Mouse (Mus musculus) forebrain, embryonic 11.5 days (tissue): ENCODE measurements around the gene Vars. TPM values are rescaled to one million over a fixed set of nuclear protein-coding genes. Genes with fewer than 3 reads are reported as not detected.
"Not testable (repeated sequence)": the region's sequence is repeated elsewhere in the genome, so short reads cannot be mapped to it uniquely, and the experiment has no call there.

ENCODE experiments used
- ATAC-seq: fragments of 200-750 bp; cut with Nextera tagmentation; replicated peaks from 2 replicates; pipeline ENCODE4 v1.8.0; 2017; ENCODE audit warnings: moderate TSS enrichment; ENCODE audit not compliant: low FRiP score
- DNase-seq: peaks from one replicate; pipeline ENCODE4 v3.0.0-alpha.2; 2017; ENCODE audit warnings: low spot score
- H3K27ac ChIP-seq: fragments of 300-500 bp; sonication (generic); 2 replicates; pipeline ENCODE4 v1.5.1; 2014; ENCODE audit warnings: low read depth, low read length
- H3K27me3 ChIP-seq: fragments of 300-500 bp; sonication (generic); 2 replicates; pipeline ENCODE4 v1.6.1; 2014; ENCODE audit warnings: mild to moderate bottlenecking, low read length, mixed read lengths; ENCODE audit not compliant: control insufficient read depth, insufficient read depth
- H3K36me3 ChIP-seq: fragments of 300-500 bp; sonication (generic); 2 replicates; pipeline ENCODE4 v1.6.1; 2014; ENCODE audit warnings: mild to moderate bottlenecking, low read length, moderate library complexity, mixed read lengths; ENCODE audit not compliant: control insufficient read depth, insufficient read depth
- H3K4me1 ChIP-seq: fragments of 300-500 bp; sonication (generic); replicated peaks from 2 replicates; pipeline ENCODE4 v1.6.1; 2014; ENCODE audit warnings: low read length, mixed read lengths; ENCODE audit not compliant: control insufficient read depth, insufficient read depth
- H3K4me2 ChIP-seq: fragments of 300-500 bp; sonication (generic); 2 replicates; pipeline ENCODE4 v1.6.1; 2014; ENCODE audit warnings: low read depth, mild to moderate bottlenecking, low read length, moderate library complexity, mixed read lengths; ENCODE audit not compliant: severe bottlenecking
- H3K4me3 ChIP-seq: fragments of 300-500 bp; sonication (generic); 2 replicates; pipeline ENCODE4 v1.5.1; 2014; ENCODE audit warnings: low read depth, low read length
- H3K9ac ChIP-seq: fragments of 300-500 bp; sonication (generic); 2 replicates; pipeline ENCODE4 v1.6.1; 2014; ENCODE audit warnings: low read length
- H3K9me3 ChIP-seq: fragments of 300-500 bp; sonication (generic); 2 replicates; pipeline ENCODE4 v1.6.1; 2016; ENCODE audit warnings: low read length, mixed read lengths; ENCODE audit not compliant: control insufficient read depth
- WGBS: fragments of 180-500 bp; shearing (Covaris S2); extraction: QIAGEN DNeasy Blood & Tissue Kit; methylation state at CpG from one replicate; pipeline ENCODE4 v1.1.7; 2014; 5-methylcytosine and 5-hydroxymethylcytosine counted together
- polyA plus RNA-seq: library from polyadenylated mRNA; unstranded; fragments of >200 nt; fragmentation: Nextera tagmentation; extraction: Ambion mirVana; gene quantifications from 2 replicates; pipeline ENCODE4 v1.2.1, GENCODE M21; 2014

Gene Vars
- polyA plus RNA-seq, 1 experiment from 2014 or later = 174 TPM

GRCm38 (mm10) chr17:34996411-34997141, 4.2 kb upstream of the Vars start:
- Histone ChIP-seq H3K4me1 (peaks cover 9% of the 10 kb centered on the region; the same call in 1 of the 2 replicates), H3K9ac (no peak overlapping the region; the same call in 1 of the 2 replicates), H3K4me2 (no peak overlapping the region), H3K9me3 (no peaks in the 10 kb centered on the region), H3K4me3 (no peak overlapping the region), H3K27ac (no peak overlapping the region), H3K36me3 (peaks cover 4% of the 10 kb centered on the region; the same call in 1 of the 2 replicates), H3K27me3 (no peaks in the 10 kb centered on the region)
- WGBS = 91% methylated on average over 12 of the region's 14 CpGs
- ATAC-seq (no peak), DNase-seq (peak; percentile 41)

GRCm38 (mm10) chr17:34997142-34997483, 3.7 kb upstream of the Vars start:
- H3K4me2 ChIP-seq = no peak overlapping the region
- no peak overlapping the region for H3K4me3 ChIP-seq
- no peak for DNase-seq

GRCm38 (mm10) chr17:34998526-34999430, 2.0 kb upstream of the Vars start:
- H3K36me3 ChIP-seq = peaks cover 4% of the 10 kb centered on the region; the same call in 1 of the 2 replicates
- ATAC-seq (no peak), DNase-seq (no peak)
- H3K9ac ChIP-seq = no peak overlapping the region; the same call in 1 of the 2 replicates
- no peak overlapping the region for H3K27ac ChIP-seq
- no peaks in the 10 kb centered on the region for H3K9me3 ChIP-seq
- H3K4me1 ChIP-seq = peaks cover 20% of the 10 kb centered on the region; the same call in 1 of the 2 replicates
- WGBS = 95% methylated on average over 15 of the region's 15 CpGs
- H3K27me3 ChIP-seq = no peaks in the 10 kb centered on the region
- peak overlapping the region; percentile 53; the same call in 1 of the 2 replicates for H3K4me2 ChIP-seq
- peak overlapping the region; percentile 28; the same call in 1 of the 2 replicates for H3K4me3 ChIP-seq

More at GRCm38 (mm10) chr17:34997142-34997483, 3.7 kb upstream of the Vars start:
- Histone ChIP-seq H3K27me3 (no peaks in the 10 kb centered on the region), H3K27ac (no peak overlapping the region), H3K4me1 (peaks cover 10% of the 10 kb centered on the region; the same call in 1 of the 2 replicates), H3K36me3 (peaks cover 4% of the 10 kb centered on the region; the same call in 1 of the 2 replicates), H3K9ac (no peak overlapping the region; the same call in 1 of the 2 replicates), H3K9me3 (no peaks in the 10 kb centered on the region)
- ATAC-seq = no peak
- 88% methylated on average over 5 of the region's 5 CpGs for WGBS

- not testable (repeated sequence) for ATAC-seq, H3K27me3 ChIP-seq, H3K9me3 ChIP-seq, DNase-seq
- peaks cover 20% of the 10 kb centered on the region; the same call in 1 of the 2 replicates for H3K4me1 ChIP-seq
- peak overlapping the region; percentile 84 for H3K9ac ChIP-seq
- peak overlapping the region; percentile 99 for H3K4me2 ChIP-seq
- peak overlapping the region; percentile 96 for H3K27ac ChIP-seq
- peak overlapping the region; percentile 62 for H3K4me3 ChIP-seq
- peaks cover 11% of the 10 kb centered on the region for H3K36me3 ChIP-seq
- WGBS = 31% methylated on average over 29 of the region's 32 CpGs
Observed at GRCm38 (mm10) chr17:34999871-35000716, 693 bp upstream of the Vars start.

- DNase-seq = no peak
- H3K27me3 ChIP-seq = no peaks in the 10 kb centered on the region
- H3K4me3 ChIP-seq = peak overlapping the region; percentile 62
- no peak; the same call in 1 of the 2 replicates for ATAC-seq
- peak overlapping the region; percentile 99 for H3K4me2 ChIP-seq
- WGBS = 1% methylated on average over 35 of the region's 35 CpGs
- H3K4me1 ChIP-seq = peaks cover 20% of the 10 kb centered on the region; the same call in 1 of the 2 replicates
- H3K27ac ChIP-seq = peak overlapping the region; percentile 96
- H3K9ac ChIP-seq = peak overlapping the region; percentile 84
- H3K9me3 ChIP-seq = no peaks in the 10 kb centered on the region
- peaks cover 19% of the 10 kb centered on the region for H3K36me3 ChIP-seq
Observed at GRCm38 (mm10) chr17:35001452-35002152, 815 bp downstream of the Vars start.

- Histone ChIP-seq H3K36me3 (peaks cover 21% of the 10 kb centered on the region), H3K4me1 (peaks cover 19% of the 10 kb centered on the region; the same call in 1 of the 2 replicates), H3K4me3 (peak overlapping the region; percentile 62), H3K9me3 (no peaks in the 10 kb centered on the region), H3K27me3 (no peaks in the 10 kb centered on the region), H3K27ac (no peak overlapping the region), H3K4me2 (peak overlapping the region; percentile 99), H3K9ac (peak overlapping the region; percentile 84)
- ATAC-seq = no peak
- no peak for DNase-seq
- WGBS = 14% methylated on average over 12 of the region's 12 CpGs
Observed at GRCm38 (mm10) chr17:35002153-35002865, 1.5 kb downstream of the Vars start.
